Mouse (Mus musculus) ES-Bruce4 (cell line): ENCODE data around the gene Tuba3a.

Experiments used
- CTCF ChIP-seq: IDR thresholded peaks from one replicate; pipeline ENCODE4 v1.8.1; 2011; ENCODE audit warnings: low read depth, low read length
- EP300 ChIP-seq: IDR thresholded peaks from 2 replicates; pipeline ENCODE4 v1.6.1; 2011; ENCODE audit warnings: low read depth, low read length; ENCODE audit not compliant: insufficient read depth

DNA sequence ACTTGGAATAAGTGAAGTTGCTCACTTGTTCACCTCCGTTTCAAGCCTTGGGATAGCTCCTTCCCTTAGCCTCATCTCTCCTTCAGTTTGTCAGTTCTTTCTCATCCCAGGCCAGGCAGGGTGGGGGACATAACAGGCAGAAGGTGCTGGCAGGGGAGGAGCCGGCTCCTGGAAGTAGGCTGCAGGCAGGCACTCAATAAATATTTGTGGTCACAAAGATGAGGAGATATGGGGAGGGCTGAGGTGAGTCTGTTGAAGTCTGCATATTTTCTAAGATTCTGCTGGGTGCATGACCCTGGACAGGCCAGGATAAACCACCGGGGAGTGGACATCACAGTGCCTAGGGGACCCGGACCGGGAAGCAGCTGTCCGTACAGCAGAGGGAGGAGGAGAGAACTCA lies 37.7 kb upstream of the Tuba3a start:
- TF ChIP-seq CTCF (no peak), EP300 (no peak)
